Mouse (Mus musculus): Measurements from ENCODE around the gene Fam217a.
A peak's percentile ranks its signal among the peaks of the same experiment; 100 is the strongest.
"Not testable (repeated sequence)": the region's sequence is repeated elsewhere in the genome, so short reads cannot be mapped to it uniquely, and the experiment has no call there.

Gene Fam217a

DNA sequence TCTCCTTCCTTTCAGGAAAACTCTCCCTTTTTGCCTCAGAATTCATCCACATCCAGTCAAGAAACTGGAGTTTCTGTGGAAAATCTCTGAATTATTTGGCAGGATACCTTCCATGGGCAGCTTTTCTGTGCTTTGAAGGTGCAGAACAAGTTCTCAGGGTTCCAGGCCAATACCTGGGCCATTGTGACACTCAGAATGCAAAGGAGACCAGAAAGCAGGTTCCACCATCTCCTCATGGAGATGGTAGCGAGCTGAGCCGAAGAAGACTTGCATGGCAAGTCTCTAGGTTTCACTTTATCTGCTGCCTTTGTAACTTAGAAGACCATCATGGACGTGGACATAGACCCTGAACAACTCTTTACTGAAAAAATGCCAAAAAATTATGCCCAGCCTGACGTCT lies at the start of gene Fam217a, which contains the start of gene 4933417A18Rik:
Gene Fam217a (minus strand): TSS at position 101 of the 400 bp plus-strand sequence.
Gene 4933417A18Rik (plus strand): TSS at position 200 of the 400 bp plus-strand sequence.
- no peak for DNase-seq (ENCODE audit: low spot score)

GRCm38 (mm10) chr13:34973770-34974169 lies 49.7 kb upstream of the Fam217a start:
- no peak for DNase-seq (ENCODE audit: low spot score)

- DNase-seq (ENCODE audit: low spot score), result peak; percentile 12
Observed at GRCm38 (mm10) chr13:34973149-34973548, 49.0 kb upstream of the Fam217a start.

DNA sequence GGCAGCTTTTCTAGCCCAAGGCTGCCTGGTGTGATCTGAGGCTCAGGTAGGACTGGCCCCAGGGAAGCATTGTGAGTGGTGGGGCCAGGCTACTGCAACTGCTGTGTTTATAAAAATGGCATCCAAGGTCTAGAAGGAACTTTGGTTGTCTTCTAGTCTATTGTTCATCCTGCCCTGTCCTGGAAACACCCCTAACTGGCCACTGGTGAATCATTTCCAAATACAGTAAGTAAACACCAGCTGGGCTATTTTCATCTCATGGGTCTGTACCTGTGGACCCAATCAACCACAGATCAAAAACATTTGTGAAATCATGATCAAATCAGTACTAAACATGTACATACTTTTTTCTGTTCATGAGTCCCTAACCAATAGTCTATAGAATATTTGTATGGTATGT lies 48.3 kb upstream of the Fam217a start:
- DNase-seq (ENCODE audit: low spot score), result not testable (repeated sequence)

GRCm38 (mm10) chr13:34965647-34966046 lies 41.5 kb upstream of the Fam217a start:
- not testable (repeated sequence) for DNase-seq (ENCODE audit: low spot score)

DNA sequence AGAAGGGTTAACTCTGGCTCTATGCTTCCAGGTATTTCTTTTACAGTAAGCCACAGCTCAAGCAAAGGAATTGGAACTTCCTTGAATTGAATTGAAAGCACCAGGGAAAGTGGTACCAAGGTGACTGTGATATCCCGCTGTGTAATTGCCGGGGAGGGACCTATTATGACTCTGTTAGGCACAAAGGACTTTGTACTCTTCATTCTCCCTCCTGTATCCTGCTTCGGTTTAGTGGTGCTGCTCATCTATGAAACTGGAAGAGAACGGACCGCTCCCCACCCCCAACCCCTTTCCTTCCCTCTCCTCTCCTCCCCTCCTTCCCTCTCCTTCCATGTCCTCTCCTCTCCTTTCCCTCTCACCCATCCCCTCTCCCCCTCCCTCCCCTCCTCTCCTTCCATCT lies 40.8 kb upstream of the Fam217a start:
- DNase-seq (ENCODE audit: low spot score), result peak; percentile 7

- peak; percentile 3 for DNase-seq (ENCODE audit: low spot score)
Observed at GRCm38 (mm10) chr13:34964419-34964818, 40.3 kb upstream of the Fam217a start.

DNA sequence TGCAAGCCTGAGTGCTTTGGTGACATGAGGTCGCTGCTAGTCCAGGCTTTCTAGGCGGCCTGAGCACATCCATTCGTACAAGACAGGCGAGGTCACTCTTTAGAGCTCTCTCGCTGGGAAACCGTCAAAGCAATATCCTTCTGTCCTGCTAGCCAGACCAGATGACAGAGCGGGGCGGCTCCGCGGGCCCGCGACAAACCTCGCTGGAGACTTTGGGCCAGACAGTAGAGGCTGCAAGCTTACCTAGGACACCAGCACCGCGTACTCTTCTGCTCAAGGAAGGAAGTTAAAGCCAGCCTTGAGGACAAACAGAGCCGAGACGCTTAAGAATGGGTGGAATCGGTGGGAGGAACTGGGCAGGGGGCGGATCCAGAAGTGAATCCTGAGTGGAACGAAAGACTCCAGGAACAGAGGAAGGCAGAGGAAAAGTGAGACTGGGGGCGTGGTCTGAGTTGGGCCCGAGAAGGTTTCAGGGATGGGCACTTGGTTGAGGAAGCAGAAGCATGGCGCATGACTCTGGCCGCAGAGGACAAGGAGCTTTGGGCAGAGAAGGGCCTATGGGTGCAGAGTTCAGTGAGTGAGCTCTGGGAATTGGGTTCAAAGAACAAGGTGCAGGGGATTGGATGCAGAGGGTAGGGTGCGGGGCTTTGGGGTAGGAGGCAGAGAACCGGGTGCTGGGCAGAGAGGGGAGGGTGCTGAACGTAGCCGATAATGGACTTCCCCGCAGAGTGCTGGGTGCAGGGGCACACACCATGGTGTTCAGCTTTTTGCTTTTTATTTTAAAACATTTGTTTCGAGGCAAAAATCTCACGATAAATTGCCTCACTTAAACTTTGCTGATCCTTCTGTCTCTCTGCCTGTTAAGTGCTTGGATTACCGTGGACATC lies 39.6 kb upstream of the Fam217a start, which contains the start of gene Eci3:
Gene Eci3 (minus strand): TSS at position 300 of the 887 bp plus-strand sequence.
- DNase-seq (ENCODE audit: low spot score), result peak; percentile 66

DNA sequence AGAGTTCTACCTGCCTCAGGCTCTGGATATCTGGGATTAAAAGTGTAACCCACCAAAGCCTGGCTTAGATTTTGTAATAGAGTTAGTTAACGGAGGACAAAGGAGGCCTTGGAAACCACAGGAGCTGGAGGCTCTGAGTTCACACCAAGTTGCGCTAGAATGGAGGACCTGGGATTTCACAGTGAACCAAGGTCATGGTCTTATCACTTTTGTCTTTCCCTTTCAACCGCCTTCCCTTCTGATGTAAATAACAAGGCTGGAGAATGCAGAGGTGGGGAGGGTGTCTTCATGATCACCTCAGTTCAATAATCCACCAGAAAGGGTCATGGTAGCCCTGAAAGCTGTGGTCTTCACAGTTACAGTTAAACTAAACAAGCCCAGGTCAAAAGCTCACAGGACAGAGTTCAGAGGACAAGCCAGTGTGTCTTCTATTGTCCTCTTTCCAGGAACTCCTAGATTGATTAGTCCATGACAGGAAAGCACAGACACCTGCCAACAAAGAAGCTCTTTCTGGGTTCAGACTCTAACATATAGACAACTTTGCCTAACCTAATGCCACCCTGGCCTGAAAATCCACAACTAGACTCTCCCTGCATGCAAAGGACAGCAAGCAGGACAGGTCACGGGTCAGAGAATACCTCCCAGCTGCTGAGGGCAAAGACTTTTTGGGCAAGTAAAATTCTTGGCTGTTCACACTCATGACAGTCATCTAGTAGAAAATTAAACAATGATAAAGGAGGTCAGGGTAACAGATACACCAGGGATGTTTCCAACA lies 37.1 kb upstream of the Fam217a start:
- DNase-seq (ENCODE audit: low spot score), result peak; percentile 72

GRCm38 (mm10) chr13:34958158-34958557 lies 34.0 kb upstream of the Fam217a start:
- not testable (repeated sequence) for DNase-seq (ENCODE audit: low spot score)

DNA sequence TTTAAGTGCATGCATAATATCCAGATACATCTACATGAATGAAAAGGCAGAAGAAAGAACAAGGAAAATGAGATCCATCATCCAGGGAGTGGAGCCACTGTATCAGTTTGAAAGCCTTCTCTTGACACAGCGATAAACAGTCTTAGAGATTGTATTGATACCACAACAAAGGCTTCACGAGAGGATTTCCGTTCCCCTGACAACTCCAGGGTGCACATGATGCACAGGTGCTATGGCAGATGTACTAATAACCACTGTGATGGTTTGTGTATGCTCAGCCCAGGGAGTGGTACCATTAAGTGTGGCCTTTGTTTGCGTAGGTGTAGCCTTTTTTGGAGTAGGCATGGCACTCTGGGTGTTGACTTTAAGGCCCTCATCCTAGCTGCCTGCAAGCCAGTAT lies 32.8 kb upstream of the Fam217a start:
- no peak for DNase-seq (ENCODE audit: low spot score)

DNA sequence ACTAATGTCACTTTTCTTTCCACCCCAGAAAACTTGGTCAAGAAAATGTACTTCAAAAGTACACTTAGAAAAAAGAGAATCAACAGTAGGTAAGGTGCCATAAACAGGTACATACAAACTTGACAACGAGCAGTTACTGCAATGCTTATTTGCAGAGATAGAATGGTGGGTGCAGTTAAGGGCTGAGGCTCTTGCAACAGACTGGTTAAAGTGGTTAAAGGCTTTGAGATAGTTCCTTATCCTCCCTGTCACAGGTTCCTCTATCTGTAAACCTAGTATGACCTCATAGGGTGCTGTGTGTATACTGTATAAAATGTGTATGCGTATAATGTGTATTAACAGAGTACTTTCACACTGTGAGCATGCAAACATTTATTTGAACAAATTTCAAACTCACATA lies 27.3 kb upstream of the Fam217a start:
- not testable (repeated sequence) for DNase-seq (ENCODE audit: low spot score)

DNA sequence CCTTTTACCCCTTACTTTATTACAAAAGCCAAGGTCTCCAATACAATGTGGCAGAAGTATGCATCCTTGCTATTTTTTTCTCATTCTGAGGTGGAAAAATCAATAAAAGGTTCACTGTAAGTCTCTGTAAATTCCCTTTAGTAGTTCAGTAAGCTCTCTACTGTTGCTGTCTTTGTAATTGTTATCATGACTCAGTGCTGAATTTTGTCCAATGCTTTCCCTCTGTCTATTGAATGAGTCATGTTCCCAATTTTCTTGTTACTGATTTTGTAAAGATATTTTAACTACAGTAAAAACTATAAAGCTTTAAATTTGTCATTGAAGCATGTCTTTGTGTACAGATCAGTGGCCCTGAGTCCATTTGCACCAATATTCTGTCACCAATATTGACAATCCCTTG lies 18.3 kb upstream of the Fam217a start:
- no peak for DNase-seq (ENCODE audit: low spot score)

DNA sequence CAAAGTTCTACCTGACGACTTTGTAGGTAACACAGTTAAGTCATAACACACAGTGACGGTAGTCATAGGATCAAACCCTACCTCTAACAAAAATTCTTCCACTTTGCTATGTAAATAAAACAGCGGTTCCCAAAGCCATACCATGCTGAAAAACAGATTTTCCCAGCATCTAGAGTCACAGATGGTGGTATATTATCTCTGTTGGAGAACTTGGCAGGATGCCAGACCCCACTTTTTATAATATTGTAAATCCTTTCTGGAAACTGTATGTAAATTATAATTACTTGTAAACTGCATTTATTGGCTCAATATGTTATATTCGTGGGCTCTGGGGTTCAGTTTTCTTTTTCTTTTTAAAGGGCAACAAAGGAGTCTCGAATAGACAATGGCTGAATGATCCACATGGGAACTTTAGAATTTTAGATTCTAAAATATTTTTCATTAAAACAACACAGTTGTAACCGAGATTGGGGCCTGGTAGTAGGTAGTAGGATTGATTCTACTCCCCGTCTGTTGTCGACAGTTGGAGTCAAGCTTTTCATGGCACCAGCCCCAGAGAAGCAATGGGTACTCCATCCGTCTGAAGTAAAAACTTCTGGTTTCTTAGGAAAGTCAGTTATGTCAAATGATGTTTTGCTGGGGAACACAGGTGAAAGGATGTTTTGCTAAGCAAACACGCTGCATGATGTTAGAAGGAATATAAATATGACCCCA lies 11.0 kb upstream of the Fam217a start:
- no peak for DNase-seq (ENCODE audit: low spot score)

DNA sequence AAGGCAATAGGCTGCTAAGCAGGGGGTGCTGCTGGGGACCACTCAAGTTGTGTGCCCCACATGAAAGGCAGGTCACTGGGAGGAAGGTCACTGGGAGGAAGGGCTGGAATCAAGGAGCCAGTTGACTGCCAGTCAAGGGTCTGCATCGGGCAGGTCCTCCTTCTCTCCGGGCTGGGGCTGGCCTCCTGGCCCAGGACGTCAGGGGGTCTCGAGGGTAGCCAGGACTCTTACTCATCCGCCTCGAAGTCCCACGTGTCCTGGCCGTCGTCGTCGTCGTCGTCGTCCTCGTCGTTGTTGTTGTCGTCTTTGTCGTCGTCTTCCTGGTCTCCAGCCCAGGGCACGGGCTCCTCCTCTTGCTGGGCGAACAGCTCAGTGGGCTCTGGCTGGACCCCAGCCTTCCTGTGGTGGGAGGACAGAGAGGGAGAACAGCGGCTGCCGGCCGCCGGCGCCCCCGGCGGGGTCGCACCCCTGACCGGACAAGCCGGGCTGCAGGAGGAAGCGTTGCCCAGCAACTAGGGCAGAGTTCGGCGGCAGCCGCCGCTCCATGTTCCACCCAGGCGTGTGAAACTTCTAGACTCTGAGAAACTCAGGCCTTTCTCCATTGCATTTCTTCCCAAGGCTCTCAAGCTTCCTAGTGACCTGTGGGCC lies 7.5 kb downstream of the Fam217a start:
- peak; percentile 17 for DNase-seq (ENCODE audit: low spot score)

GRCm38 (mm10) chr13:34914614-34915013 lies 9.5 kb downstream of the Fam217a start:
- DNase-seq (ENCODE audit: low spot score), result no peak

GRCm38 (mm10) chr13:34892871-34893270 lies 31.2 kb downstream of the Fam217a start:
- DNase-seq (ENCODE audit: low spot score), result no peak

DNA sequence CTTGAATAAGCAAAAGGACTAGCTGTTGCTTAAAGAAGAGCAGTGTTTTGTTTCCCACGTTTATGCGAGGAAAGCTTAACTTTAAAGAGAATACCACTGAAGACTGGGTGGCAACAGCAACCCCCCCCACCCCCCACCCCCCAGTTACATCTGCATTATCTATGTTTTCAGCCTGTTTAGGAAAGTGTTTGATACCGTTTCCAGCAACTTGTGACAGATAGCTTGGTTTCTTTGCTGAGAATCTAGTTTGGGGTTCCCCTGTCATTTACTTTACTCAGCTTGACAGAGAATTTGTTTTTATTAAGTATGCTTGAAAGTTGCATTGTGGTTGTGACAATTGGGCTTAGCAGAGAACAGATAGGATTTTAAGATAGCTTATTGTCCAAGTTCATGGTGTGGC lies 47.6 kb downstream of the Fam217a start:
- no peak for DNase-seq (ENCODE audit: low spot score)

GRCm38 (mm10) chr13:34875741-34876445 lies 48.2 kb downstream of the Fam217a start:
- peak; percentile 73 for DNase-seq (ENCODE audit: low spot score)

DNA sequence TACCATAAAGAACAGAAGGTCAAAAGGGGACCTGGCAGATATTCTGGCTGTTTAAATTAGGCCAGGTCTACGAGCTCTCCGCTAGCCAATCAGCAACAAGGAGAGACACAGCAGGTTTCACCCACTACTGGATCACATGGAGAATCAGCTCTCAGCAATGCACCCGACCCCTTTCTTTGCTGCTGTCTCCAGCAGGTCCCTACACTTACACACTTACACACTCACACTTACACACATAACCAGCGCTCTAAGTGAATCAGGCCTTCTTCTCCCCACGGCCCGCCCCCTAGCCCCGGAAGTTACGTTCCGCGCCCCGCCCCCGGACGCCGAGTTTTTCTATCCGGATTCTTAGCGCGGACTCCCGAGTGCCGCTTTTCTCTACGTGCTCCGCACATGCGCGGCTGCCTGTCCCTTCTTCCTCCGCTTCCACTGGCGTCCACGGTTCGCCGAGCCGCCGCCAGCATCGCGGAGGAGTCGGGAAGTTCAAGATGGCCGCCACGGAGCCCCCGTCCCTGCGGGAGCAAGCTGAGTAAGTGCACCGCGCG lies 48.9 kb downstream of the Fam217a start, which contains the start of gene Prpf4b:
Gene Prpf4b (plus strand): TSS at position 137 of the 545 bp plus-strand sequence.
- DNase-seq (ENCODE audit: low spot score), result peak; percentile 94
